Mouse (Mus musculus) layer of hippocampus, adult 9-10 months (tissue): Measurements from ENCODE around the gene Gpr3.

Source experiments
- DNase-seq: peaks from one replicate; pipeline ENCODE4 v3.0.0; 2022; ENCODE audit warnings: low spot score

Gpr3 gene

GRCm38 (mm10) chr4:133198337-133199180, 13.8 kb downstream of the Gpr3 start:
- DNase-seq = no peak

DNA sequence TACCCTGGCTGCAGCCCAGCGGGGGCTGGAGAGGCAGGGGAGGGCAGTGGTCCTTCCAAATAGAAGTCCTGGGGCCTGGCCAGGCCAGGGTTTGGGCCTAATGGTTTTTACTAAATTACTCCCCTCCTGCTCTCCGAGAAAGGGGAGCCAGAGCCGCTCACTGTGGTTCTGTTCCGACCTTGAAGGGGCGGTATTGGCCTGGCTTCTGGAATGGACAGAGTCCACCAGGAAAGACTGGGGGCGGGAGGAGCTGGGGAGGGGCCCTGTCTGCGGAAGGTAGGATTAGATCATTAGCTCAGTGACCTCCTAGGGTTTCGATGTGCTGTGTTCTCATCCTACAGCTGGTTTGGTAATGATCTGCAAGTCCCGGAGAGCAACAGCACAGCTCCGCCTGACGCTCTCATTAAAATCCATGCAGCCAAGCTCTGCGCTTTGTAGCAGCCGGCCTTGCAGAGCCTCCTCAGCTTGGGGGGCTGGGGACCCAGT, 14.5 kb downstream of the Gpr3 start:
- DNase-seq = no peak

DNA sequence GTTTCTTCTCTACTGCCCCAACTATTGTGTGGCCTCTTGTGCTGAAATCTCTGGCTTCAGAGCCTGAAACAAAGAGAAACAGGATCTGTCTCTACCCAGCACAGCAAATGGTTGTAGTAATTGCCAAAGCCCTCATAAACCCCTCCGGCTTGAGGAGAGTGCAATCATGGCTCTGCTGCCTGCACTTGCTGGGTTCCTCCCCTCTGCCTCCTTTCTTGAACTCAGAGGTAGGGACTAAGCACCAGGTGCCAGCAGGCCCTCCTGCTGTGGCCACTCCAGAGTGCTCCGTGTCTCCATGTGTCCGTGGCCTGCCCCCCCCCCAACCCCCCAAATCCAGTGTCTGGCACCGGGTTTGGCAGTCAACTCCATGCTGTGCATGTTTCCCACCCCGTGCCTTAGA, 15.0 kb downstream of the Gpr3 start:
- no peak for DNase-seq

DNA sequence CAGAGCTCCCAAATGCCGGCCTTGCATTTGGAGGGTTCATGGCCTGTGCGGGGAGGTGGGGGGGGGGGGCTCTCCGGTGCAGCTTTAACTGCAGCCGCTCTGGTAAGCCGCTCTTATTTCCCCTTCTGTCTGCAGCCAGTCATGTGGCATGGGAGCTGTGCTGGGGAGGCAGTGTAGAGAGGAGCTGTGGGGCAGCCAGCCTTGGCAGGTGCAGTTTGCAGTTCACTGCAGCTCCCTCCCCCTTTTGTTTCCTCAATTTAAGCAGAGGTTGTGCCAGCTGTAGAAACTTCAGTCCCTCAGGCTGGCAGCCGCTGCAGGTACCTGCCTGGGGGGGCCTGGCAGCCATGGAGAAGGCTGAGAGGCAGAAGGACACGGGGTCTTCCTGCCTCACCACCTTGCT, 15.5 kb downstream of the Gpr3 start:
- DNase-seq = no peak

DNA sequence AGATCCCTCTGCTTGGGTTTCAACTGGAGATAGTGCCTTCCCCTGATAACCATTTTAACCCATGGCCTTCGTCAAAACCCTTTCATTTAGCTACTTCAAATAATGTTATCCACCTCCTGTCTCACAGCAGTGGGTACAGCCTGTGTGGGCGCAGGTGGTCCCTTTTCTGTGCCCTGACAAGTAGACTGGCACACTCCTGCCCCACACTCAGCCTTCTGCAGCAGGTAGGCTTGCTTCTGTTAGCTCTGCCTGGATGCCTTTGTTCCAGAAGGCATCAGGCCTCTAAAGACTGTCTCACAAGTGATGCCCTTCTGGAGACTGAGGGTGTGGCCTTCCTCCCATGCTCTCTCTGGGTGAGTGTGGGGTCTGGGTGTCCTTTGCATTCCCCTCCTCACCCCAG, 16.2 kb downstream of the Gpr3 start:
- no peak for DNase-seq

GRCm38 (mm10) chr4:133195014-133195413, 17.3 kb downstream of the Gpr3 start:
- DNase-seq = no peak

DNA sequence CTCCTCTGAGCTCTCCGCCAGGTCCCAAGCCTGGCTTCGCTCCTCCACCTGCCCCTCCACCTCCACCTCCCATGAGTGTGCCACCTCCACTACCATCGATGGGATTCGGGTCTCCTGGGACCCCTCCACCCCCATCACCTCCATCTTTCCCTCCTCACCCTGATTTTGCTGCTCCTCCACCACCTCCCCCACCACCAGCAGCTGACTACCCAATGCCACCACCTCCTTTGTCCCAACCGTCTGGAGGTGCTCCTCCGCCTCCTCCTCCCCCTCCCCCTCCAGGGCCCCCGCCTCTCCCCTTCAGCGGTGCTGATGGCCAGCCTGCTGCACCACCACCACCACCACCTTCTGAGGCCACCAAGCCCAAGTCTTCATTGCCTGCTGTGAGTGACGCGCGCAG, 17.9 kb downstream of the Gpr3 start:
- DNase-seq = no peak

GRCm38 (mm10) chr4:133189396-133189795, 22.9 kb downstream of the Gpr3 start:
- DNase-seq = no peak

DNA sequence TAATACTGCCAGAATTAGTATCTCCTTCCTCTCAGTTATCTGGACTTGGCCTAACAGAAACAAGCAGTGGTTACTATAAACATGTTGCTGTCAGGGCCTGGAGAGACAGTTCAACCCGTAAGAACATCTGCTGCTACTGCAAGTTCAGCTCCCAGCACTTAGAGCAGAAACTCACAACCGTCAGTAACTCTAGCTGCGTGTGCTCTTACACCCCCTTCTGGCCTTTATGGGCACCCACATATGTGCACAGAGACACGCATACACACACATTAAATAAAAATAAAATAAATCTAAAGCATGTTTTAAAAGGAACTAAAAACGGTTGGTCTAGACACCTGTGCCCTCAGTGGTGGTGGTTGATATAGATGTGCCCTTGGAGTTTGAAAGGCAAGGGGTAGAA, 25.5 kb downstream of the Gpr3 start:
- no peak for DNase-seq

DNA sequence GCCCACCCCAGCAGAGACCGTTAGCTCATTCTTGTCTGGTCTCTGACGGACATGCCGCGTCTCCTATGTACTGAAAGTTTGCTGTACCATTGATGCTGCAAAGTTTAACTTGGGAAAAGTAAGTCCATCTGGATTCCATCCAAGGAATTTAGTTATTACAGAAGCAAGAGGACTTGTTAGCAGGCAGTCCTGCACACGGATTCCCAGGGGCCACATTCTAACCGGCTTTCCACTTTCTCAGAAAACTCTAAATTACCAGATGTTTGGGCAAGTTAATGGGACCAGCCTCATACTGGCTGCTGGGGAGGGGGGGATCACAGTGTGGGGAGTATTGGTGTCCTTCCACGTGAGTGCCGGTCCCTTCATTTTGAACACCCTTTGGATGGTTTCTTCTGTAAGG, 26.4 kb downstream of the Gpr3 start:
- DNase-seq = no peak

- DNase-seq = no peak
Measured at GRCm38 (mm10) chr4:133184898-133185665, 27.3 kb downstream of the Gpr3 start.

DNA sequence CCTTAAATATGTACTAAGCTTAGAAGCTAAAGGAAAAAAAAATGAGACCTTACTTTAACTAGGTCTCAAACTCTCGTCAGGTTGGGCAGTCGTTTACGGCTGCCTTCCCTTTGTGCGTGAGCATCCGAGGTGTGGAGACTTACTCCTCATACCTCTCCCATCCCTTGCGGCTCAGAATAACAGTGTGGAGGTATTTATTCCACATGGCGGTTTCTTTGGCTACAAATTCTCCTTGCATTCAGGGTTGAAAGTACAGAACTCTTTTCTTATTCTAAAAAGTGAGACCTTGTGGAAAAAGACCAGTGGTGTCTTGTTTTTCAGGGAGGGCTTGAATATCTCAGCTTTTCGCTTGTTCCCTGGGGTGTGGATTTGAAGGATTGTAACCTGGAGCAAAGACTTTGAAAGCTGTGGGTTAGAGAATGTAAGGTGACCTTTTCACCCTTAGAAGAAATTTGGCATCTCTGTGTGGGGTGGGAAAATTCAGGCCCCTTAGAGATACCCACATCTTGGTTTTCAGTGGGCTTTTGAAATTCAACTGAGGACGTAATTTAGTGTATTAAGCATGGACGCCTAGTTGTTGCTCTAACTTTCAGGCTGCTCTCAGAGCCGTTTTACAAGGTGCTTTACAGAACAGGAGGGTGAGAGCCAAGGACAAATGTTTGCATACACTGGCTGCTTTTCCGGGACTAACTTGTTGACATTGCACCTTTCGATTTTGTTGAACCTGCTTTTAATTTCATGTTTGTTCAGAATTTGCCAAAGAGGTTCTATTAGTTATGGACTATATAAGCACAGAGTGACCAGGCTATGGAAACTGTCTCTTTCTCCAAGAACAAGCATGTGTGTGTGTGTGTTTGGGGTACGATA, 28.1 kb downstream of the Gpr3 start:
- no peak for DNase-seq

GRCm38 (mm10) chr4:133182439-133183033, 29.8 kb downstream of the Gpr3 start:
- no peak for DNase-seq

- DNase-seq = no peak
Measured at GRCm38 (mm10) chr4:133179258-133179657, 33.1 kb downstream of the Gpr3 start.

- DNase-seq = no peak
Measured at GRCm38 (mm10) chr4:133178305-133178704, 34.0 kb downstream of the Gpr3 start.

DNA sequence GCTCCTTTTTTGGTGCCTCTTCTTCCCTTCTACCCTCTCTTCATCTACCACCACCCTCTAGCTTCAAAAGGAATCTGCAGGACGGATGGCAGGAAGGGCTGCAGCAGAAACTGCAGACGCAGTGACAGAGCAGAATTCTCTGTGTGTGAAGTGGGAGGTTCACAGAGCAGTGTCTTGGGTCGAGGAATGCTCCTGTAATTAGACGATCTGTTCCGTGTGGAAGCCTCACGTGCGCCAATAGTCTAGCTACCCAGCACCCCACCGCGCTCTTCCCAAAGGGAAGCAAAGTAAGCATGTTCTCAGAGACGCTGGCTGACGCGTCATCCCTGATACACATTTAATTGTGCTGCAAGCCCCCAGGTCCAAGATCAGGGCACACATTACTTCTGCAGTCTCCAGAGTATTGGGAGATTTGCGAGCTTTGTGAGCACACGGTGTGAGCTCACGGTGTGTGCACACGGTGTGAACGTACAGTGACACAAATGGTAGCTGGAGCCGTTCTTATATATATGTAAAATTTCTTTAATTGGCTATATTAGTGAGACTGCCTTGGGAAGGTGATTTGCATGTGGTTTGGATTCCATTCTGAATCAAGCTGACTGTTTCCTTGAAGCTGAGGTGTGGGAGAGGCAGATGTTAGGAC, 35.5 kb downstream of the Gpr3 start:
- DNase-seq = no peak

GRCm38 (mm10) chr4:133175998-133176760, 36.2 kb downstream of the Gpr3 start:
- DNase-seq = no peak

DNA sequence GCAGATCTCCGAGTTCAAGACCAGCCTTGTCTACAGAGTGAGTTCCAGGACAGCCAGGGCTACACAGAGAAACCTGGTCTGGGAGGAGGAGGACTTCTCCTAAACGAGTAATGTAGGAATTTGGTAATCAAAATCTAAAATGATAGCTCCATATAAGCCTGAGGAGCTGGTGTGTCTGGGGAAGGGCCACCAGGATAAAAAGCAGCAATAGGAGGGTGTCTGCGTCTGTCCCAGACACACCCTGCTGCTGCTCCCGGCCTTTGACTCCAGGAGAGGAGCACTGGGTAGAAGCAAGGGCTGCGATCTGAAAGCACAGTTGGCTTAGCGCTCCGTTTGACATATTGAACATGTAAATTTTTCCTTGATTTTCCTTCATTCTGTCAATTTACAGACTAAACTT, 37.1 kb downstream of the Gpr3 start:
- no peak for DNase-seq

- DNase-seq = no peak
Measured at GRCm38 (mm10) chr4:133174361-133174760, 38.0 kb downstream of the Gpr3 start.

GRCm38 (mm10) chr4:133172451-133172850, 39.9 kb downstream of the Gpr3 start:
- DNase-seq = no peak

GRCm38 (mm10) chr4:133170616-133171015, 41.7 kb downstream of the Gpr3 start:
- no peak for DNase-seq
